Mouse (Mus musculus): Measurements from ENCODE around the gene Gm30191.

- TF ChIP-seq POLR2A (IDR thresholded peaks at IDR 0.05; ENCODE audit: insufficient read depth, low read length) = no peak
- TF ChIP-seq EP300 (IDR thresholded peaks at IDR 0.05; ENCODE audit: insufficient read depth, low read depth, low read length) = no peak
- TF ChIP-seq CTCF (IDR thresholded peaks at IDR 0.05; ENCODE audit: low read depth, low read length) = no peak
Measured at GRCm38 (mm10) chr4:134202904-134203303, 43.8 kb upstream of the Gm30191 start, which contains the start of gene Gm7534.

Data from ES-Bruce4 (cell line).